Mouse (Mus musculus) kidney, adult 2 months (tissue): Measurements from ENCODE around the gene Hectd4. TPM values are rescaled to one million over a fixed set of nuclear protein-coding genes. Genes with fewer than 3 reads are reported as not detected.
"Not testable (repeated sequence)": the region's sequence is repeated elsewhere in the genome, so short reads cannot be mapped to it uniquely, and the experiment has no call there.

Experiments used
- DNase-seq: peaks from one replicate; pipeline ENCODE4 v3.0.0; 2021
- H3K27ac ChIP-seq: fragments of 200-500 bp; 2 replicates; pipeline ENCODE4 v1.5.1; 2012; ENCODE audit warnings: low read depth, low read length, control low read depth, inconsistent platforms; ENCODE audit not compliant: insufficient read depth
- H3K27me3 ChIP-seq: fragments of 200-500 bp; replicated peaks from 2 replicates; pipeline ENCODE4 v1.6.1; 2012; ENCODE audit warnings: mild to moderate bottlenecking, moderate library complexity, low read length, inconsistent platforms; ENCODE audit not compliant: control insufficient read depth, insufficient read depth
- H3K36me3 ChIP-seq: fragments of 200-500 bp; 2 replicates; pipeline ENCODE4 v1.6.1; 2012; ENCODE audit warnings: mild to moderate bottlenecking, moderate library complexity, low read length, inconsistent platforms; ENCODE audit not compliant: control insufficient read depth, insufficient read depth
- H3K4me1 ChIP-seq: fragments of 200-500 bp; 2 replicates; pipeline ENCODE4 v1.6.1; 2011; ENCODE audit warnings: low read length; ENCODE audit not compliant: control insufficient read depth, insufficient read depth
- H3K4me3 ChIP-seq: fragments of 200-500 bp; 2 replicates; pipeline ENCODE4 v1.5.1; 2011; ENCODE audit warnings: mild to moderate bottlenecking, low read depth, low read length, control low read depth; ENCODE audit not compliant: insufficient read depth
- CTCF ChIP-seq: fragments of 200-500 bp; conservative IDR thresholded peaks from 2 replicates; pipeline ENCODE4 v1.5.1; 2011; ENCODE audit warnings: low read depth, mild to moderate bottlenecking, control low read depth, low read length, moderate library complexity, mixed read lengths; ENCODE audit not compliant: insufficient read depth, insufficient read length
- POLR2A ChIP-seq: fragments of 200-500 bp; IDR thresholded peaks from one replicate; pipeline ENCODE4 v1.6.1; 2011; ENCODE audit warnings: low read depth, low read length, control low read depth
- WGBS: fragments of 180-500 bp; shearing (Covaris S2); methylation state at CpG from one replicate; pipeline ENCODE4 v1.1.7; 2018; 5-methylcytosine and 5-hydroxymethylcytosine counted together
- polyA plus RNA-seq: library from polyadenylated mRNA; depleted of rRNA; stranded (reverse); fragments of >200 nt; gene quantifications from 2 replicates; pipeline ENCODE4 v1.2.3, GENCODE M21; 2012

Gene Hectd4
- polyA plus RNA-seq, 1 experiment, result 10.1 TPM

GRCm38 (mm10) chr5:121374790-121375189 is 154.8 kb downstream of the Hectd4 start:
- Histone ChIP-seq H3K4me3 (no peak overlapping the region), H3K4me1 (no peaks in the 10 kb centered on the region), H3K36me3 (0 out of 2 replicates have a peak, but pooled peaks cover 2% of the 10 kb centered on the region), H3K27me3 (no peaks in the 10 kb centered on the region), H3K27ac (no peak overlapping the region)
- 94% methylated on average over 3 of the region's 3 CpGs for WGBS
- no peak for TF ChIP-seq CTCF
- TF ChIP-seq POLR2A, result no peak
- DNase-seq, result no peak

GRCm38 (mm10) chr5:121376972-121377371 is 157.0 kb downstream of the Hectd4 start:
- peak; percentile 35 for DNase-seq
- H3K4me3 ChIP-seq, H3K27me3 ChIP-seq, H3K4me1 ChIP-seq, H3K27ac ChIP-seq, H3K36me3 ChIP-seq: not testable (repeated sequence)
- 77% methylated on average over 5 of the region's 5 CpGs for WGBS

- DNase-seq, result no peak
- TF ChIP-seq POLR2A, result no peak
- TF ChIP-seq CTCF, result no peak
- H3K27ac ChIP-seq, result no peak overlapping the region
- no peaks in the 10 kb centered on the region for H3K4me1 ChIP-seq
- H3K27me3 ChIP-seq, result no peaks in the 10 kb centered on the region
- WGBS, result 87% methylated on average over 13 of the region's 13 CpGs
- H3K36me3 ChIP-seq, result no peaks in the 10 kb centered on the region
- no peak overlapping the region for H3K4me3 ChIP-seq
These were observed 158.7 kb downstream of the Hectd4 start for GRCm38 (mm10) chr5:121378678-121379256.

- H3K4me1 ChIP-seq, result no peaks in the 10 kb centered on the region; the same call in 1 of the 2 replicates
- H3K27ac ChIP-seq, result no peak overlapping the region
- H3K27me3 ChIP-seq, result no peaks in the 10 kb centered on the region
- 98% methylated on average over 2 of the region's 2 CpGs for WGBS
- no peak overlapping the region for H3K4me3 ChIP-seq
- no peaks in the 10 kb centered on the region for H3K36me3 ChIP-seq
- TF ChIP-seq CTCF, result peak; percentile 24; the same call in 1 of the 2 replicates
- no peak for TF ChIP-seq POLR2A
- no peak for DNase-seq
These were observed 160.7 kb downstream of the Hectd4 start for GRCm38 (mm10) chr5:121380692-121381091.

- WGBS, result 42% methylated on average over 10 of the region's 10 CpGs
- DNase-seq, result peak; percentile 33
- TF ChIP-seq CTCF, result no peak
- TF ChIP-seq POLR2A, result no peak
- Histone ChIP-seq H3K27ac (peak overlapping the region; percentile 89; the same call in 1 of the 2 replicates), H3K27me3 (no peaks in the 10 kb centered on the region), H3K4me1 (no peaks in the 10 kb centered on the region; the same call in 1 of the 2 replicates), H3K36me3 (no peaks in the 10 kb centered on the region), H3K4me3 (peak overlapping the region; percentile 87)
These were observed 164.1 kb downstream of the Hectd4 start for GRCm38 (mm10) chr5:121383857-121384756.

- TF ChIP-seq CTCF (no peak), POLR2A (no peak)
- 2% methylated on average over 46 of the region's 47 CpGs for WGBS
- Histone ChIP-seq H3K27ac (peak overlapping the region; percentile 89), H3K36me3 (no peaks in the 10 kb centered on the region), H3K4me1 (no peaks in the 10 kb centered on the region; the same call in 1 of the 2 replicates), H3K4me3 (peak overlapping the region; percentile 87), H3K27me3 (no peaks in the 10 kb centered on the region)
- DNase-seq, result no peak
These were observed 164.9 kb downstream of the Hectd4 start for GRCm38 (mm10) chr5:121384757-121385460.

GRCm38 (mm10) chr5:121385461-121386119 is 165.6 kb downstream of the Hectd4 start, which contains the start of gene Trafd1:
Trafd1 (minus strand) TSS chr5:121385632.
- Histone ChIP-seq H3K4me3 (peak within 1 kb of the TSS; percentile 87), H3K36me3 (no peaks in the 10 kb centered on the region), H3K27ac (peak within 1 kb of the TSS; percentile 89), H3K27me3 (no peaks in the 10 kb centered on the region), H3K4me1 (no peaks in the 10 kb centered on the region; the same call in 1 of the 2 replicates)
- under 1% methylated on average over 33 of the region's 45 CpGs for WGBS
- TF ChIP-seq CTCF (no peak), POLR2A (no peak)
- peak; percentile 98 for DNase-seq
